Mouse (Mus musculus) neural tube, embryonic 13.5 days (tissue): Measurements from ENCODE around the gene Neil1. TPM values are rescaled to one million over a fixed set of nuclear protein-coding genes. Genes with fewer than 3 reads are reported as not detected.
A peak's percentile ranks its signal among the peaks of the same experiment; 100 is the strongest.

ENCODE experiments used
- ATAC-seq: fragments of 200-750 bp; cut with Nextera tagmentation; 2 replicates; pipeline ENCODE4 v1.8.0; 2017; ENCODE audit warnings: low read depth, mild to moderate bottlenecking, moderate TSS enrichment, moderate library complexity
- H3K27ac ChIP-seq: fragments of 300-500 bp; sonication (generic); replicated peaks from 2 replicates; pipeline ENCODE4 v1.5.1; 2015; ENCODE audit warnings: moderate library complexity, mild to moderate bottlenecking, inconsistent platforms
- H3K27me3 ChIP-seq: fragments of 300-500 bp; sonication (generic); 2 replicates; pipeline ENCODE4 v1.6.1; 2015; ENCODE audit warnings: mild to moderate bottlenecking, inconsistent platforms
- H3K36me3 ChIP-seq: fragments of 300-500 bp; sonication (generic); 2 replicates; pipeline ENCODE4 v1.6.1; 2015; ENCODE audit warnings: mild to moderate bottlenecking, inconsistent platforms
- H3K4me1 ChIP-seq: fragments of 300-500 bp; sonication (generic); replicated peaks from 2 replicates; pipeline ENCODE4 v1.6.1; 2015; ENCODE audit warnings: inconsistent platforms
- H3K4me2 ChIP-seq: fragments of 300-500 bp; sonication (generic); 2 replicates; pipeline ENCODE4 v1.6.1; 2015; ENCODE audit warnings: inconsistent platforms, mild to moderate bottlenecking, moderate library complexity
- H3K4me3 ChIP-seq: fragments of 300-500 bp; sonication (generic); 2 replicates; pipeline ENCODE4 v1.5.1; 2015; ENCODE audit warnings: mild to moderate bottlenecking, inconsistent platforms
- H3K9ac ChIP-seq: fragments of 300-500 bp; sonication (generic); 2 replicates; pipeline ENCODE4 v1.6.1; 2015; ENCODE audit warnings: moderate library complexity, mild to moderate bottlenecking, inconsistent platforms
- H3K9me3 ChIP-seq: fragments of 300-500 bp; sonication (generic); 2 replicates; pipeline ENCODE4 v1.6.1; 2016; ENCODE audit warnings: inconsistent platforms
- whole genome bisulfite sequencing: fragments of 180-500 bp; shearing (Covaris S2); methylation state at CpG from one replicate; pipeline ENCODE4 v1.1.7; 2015; 5-methylcytosine and 5-hydroxymethylcytosine counted together
- polyA plus RNA-seq: library from polyadenylated mRNA; unstranded; fragments of >200 nt; fragmentation: Nextera tagmentation; extraction: Ambion mirVana; gene quantifications from 2 replicates; pipeline ENCODE4 v1.2.1, GENCODE M21; 2015

Gene Neil1
- polyA plus RNA-seq, 1 experiment from 2014 or later, result 9.8 TPM

DNA sequence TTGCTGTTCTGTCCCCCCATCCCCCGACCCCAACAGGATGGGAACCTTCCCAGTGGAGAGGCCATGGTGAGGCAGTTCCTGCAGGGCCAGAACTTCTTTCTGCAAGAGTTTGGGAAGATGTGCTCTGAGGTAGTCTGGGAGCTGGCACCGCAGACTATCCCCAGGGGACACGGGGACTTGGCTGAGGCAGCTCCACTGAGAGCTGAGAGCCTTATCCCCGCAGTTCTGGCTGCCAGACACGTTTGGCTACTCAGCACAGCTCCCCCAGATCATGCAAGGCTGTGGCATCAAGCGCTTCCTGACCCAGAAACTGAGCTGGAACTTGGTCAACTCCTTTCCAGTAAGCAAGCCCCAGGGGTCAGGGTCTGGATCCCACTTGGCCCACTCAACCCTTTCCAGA, 10.9 kb downstream of the Neil1 start:
- no peaks in the 10 kb centered on the region for H3K9me3 ChIP-seq
- H3K4me2 ChIP-seq, result no peak overlapping the region
- WGBS, result 86% methylated on average over 6 of the region's 6 CpGs
- no peak overlapping the region for H3K4me3 ChIP-seq
- no peaks in the 10 kb centered on the region for H3K27me3 ChIP-seq
- H3K9ac ChIP-seq, result no peak overlapping the region
- ATAC-seq, result no peak
- H3K4me1 ChIP-seq, result no peaks in the 10 kb centered on the region
- H3K27ac ChIP-seq, result no peak overlapping the region
- peaks cover 78% of the 10 kb centered on the region for H3K36me3 ChIP-seq

- Histone ChIP-seq H3K4me3 (peak within 1 kb of the TSS; percentile 87), H3K36me3 (peaks cover 44% of the 10 kb centered on the region), H3K4me1 (peaks cover 18% of the 10 kb centered on the region), H3K4me2 (peak within 1 kb of the TSS; percentile 92), H3K27me3 (no peaks in the 10 kb centered on the region), H3K27ac (peak within 1 kb of the TSS; percentile 95), H3K9ac (peak within 1 kb of the TSS; percentile 83), H3K9me3 (no peaks in the 10 kb centered on the region)
- ATAC-seq, result peak; percentile 95
- WGBS, result under 1% methylated on average over 58 of the region's 58 CpGs
Observed at GRCm38 (mm10) chr9:57130577-57131433, 17.3 kb downstream of the Neil1 start, which contains the start of gene Man2c1. Man2c1 (plus strand) TSS chr9:57130690.

DNA sequence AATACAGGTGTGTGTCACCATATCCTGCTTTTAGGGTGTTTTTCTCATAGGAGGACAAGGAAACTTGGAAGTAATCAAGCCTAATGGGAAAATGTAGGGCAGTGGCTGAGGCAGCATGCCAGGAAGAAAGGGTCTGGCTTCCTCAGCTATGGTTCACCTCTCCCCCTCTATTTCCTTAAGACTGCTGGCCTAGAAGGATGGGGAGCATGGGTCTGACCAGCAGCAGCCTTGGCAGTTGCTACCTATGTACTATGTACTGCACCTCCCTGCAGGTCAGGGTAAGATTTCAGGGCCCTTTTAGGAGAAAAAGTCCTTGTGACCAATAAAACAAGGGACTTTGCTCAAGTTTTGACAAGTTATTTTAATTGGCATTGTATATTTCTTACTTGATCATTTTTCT, 18.5 kb downstream of the Neil1 start:
- H3K9me3 ChIP-seq, result no peaks in the 10 kb centered on the region
- peak overlapping the region; percentile 38; the same call in 1 of the 2 replicates for H3K9ac ChIP-seq
- H3K4me3 ChIP-seq, result peak overlapping the region; percentile 87
- no peak overlapping the region for H3K27ac ChIP-seq
- H3K27me3 ChIP-seq, result no peaks in the 10 kb centered on the region
- H3K4me2 ChIP-seq, result peak overlapping the region; percentile 92
- no peak for ATAC-seq
- peaks cover 18% of the 10 kb centered on the region for H3K4me1 ChIP-seq
- H3K36me3 ChIP-seq, result peaks cover 42% of the 10 kb centered on the region

DNA sequence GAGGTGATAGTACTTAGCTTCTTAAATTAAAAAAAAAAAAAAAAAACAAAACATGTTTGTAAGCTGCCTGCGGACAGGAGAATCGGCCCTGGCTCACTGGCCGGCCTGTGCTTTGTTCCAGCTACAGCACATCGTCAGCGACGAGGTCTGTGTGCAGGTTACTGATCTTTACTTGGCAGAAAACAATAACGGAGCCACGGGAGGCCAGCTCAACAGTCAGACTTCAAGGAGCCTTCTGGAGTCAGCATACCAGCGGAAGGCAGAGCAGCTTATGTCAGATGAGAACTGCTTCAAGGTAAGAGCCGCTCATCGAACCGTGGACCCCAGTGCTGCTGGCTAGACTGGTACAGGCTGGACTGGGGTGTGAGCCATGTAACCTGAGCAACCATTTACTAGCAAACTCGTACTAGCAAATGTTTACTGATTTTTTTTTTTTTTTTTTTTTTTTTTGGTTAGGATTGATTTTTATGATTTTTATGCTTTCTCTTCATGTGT, 30.8 kb downstream of the Neil1 start:
- no peak overlapping the region for H3K4me3 ChIP-seq
- no peaks in the 10 kb centered on the region for H3K4me1 ChIP-seq
- H3K27ac ChIP-seq, result no peak overlapping the region
- no peak overlapping the region for H3K4me2 ChIP-seq
- no peaks in the 10 kb centered on the region for H3K27me3 ChIP-seq
- WGBS, result 93% methylated on average over 13 of the region's 13 CpGs
- ATAC-seq, result no peak
- H3K9me3 ChIP-seq, result no peaks in the 10 kb centered on the region
- H3K36me3 ChIP-seq, result peaks cover 92% of the 10 kb centered on the region
- H3K9ac ChIP-seq, result no peak overlapping the region

Other genes with a start within 250 kb of the Neil1 start
- gene Snx33, start 219.9 kb downstream of the Neil1 start, polyA plus RNA-seq, result 2.9 TPM in 2 replicates
- gene Imp3, start 210.8 kb downstream of the Neil1 start, polyA plus RNA-seq, result 80.2 and 85.5 TPM in 2 replicates
- 28.7 and 29.0 TPM in 2 replicates for gene Snupn, start 197.4 kb downstream of the Neil1 start, polyA plus RNA-seq
- gene Ptpn9, start 153.4 kb downstream of the Neil1 start, polyA plus RNA-seq, result 24.4 and 25.3 TPM in 2 replicates
- 23.0 and 28.1 TPM in 2 replicates for gene Sin3a, start 76.3 kb downstream of the Neil1 start, polyA plus RNA-seq
- 55.8 and 77.2 TPM in 2 replicates for gene Man2c1, start 17.6 kb downstream of the Neil1 start, polyA plus RNA-seq
- gene Commd4, start 10.0 kb upstream of the Neil1 start, polyA plus RNA-seq, result 140 and 156 TPM in 2 replicates
- gene Trcg1, start 88.3 kb upstream of the Neil1 start, polyA plus RNA-seq, result not detected in 2 replicates
- 4.4 and 6.0 TPM in 2 replicates for gene 1700017B05Rik, start 114.3 kb upstream of the Neil1 start, polyA plus RNA-seq